Mouse (Mus musculus) bone marrow, adult 2 months (tissue): ENCODE measurements around the gene Smyd3.

Source experiments
- CTCF ChIP-seq: fragments of 200-500 bp; IDR thresholded peaks from 2 replicates; pipeline ENCODE4 v1.5.1; 2011; ENCODE audit warnings: low read length, control low read depth; ENCODE audit not compliant: control insufficient read depth, insufficient read depth
- POLR2A ChIP-seq: fragments of 200-500 bp; IDR thresholded peaks from 2 replicates; pipeline ENCODE4 v1.6.1; 2011; ENCODE audit warnings: low read depth, mild to moderate bottlenecking, control low read depth, low read length, borderline replicate concordance; ENCODE audit not compliant: control insufficient read depth

DNA sequence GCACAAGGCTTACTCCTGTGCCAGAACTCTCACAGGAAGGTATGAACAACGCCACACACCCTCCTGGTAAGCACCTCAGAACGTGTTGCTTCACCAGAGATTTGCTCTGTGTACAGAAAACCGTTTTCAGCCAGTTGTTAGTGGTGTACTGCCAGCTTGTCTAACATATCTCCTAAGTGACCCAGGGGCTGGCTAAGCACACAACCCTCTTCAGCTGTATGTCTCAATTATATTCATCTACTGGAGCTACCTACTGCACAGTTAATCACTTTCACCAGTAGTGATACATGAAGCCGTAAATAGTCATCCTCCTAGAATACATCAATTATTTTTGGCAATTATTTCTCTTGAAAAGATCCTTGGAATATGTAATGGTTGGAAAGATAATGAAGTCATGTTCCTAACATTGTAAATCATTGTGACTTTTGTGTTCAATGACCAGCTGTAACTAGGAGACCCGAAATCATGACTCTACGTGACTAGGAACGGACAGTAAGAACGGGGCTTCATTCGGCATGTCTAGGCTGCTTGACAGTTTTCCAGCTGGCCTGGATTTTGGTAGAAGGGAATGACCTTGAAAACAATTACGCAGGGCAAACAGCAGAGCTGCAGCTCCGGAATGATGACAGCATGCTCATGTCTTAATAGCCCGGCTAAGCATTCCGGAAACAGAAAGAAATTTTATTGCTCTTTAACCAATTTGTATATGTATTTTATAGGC is 236.3 kb downstream of the Smyd3 start:
- TF ChIP-seq CTCF: no peak
- TF ChIP-seq POLR2A: no peak
